Mouse (Mus musculus) cortical plate, adult 2 months (tissue): ENCODE measurements around the gene Nrip1.

Source experiments
- CTCF ChIP-seq: fragments of 200-500 bp; IDR thresholded peaks from 2 replicates; pipeline ENCODE4 v1.5.1; 2011; ENCODE audit warnings: mild to moderate bottlenecking, control low read depth, low read length; ENCODE audit not compliant: insufficient read depth; ENCODE audit errors: extremely low read depth
- POLR2A ChIP-seq: fragments of 200-500 bp; IDR thresholded peaks from 2 replicates; pipeline ENCODE4 v1.6.1; 2011; ENCODE audit warnings: mild to moderate bottlenecking, low read length, control low read depth; ENCODE audit not compliant: insufficient read depth; ENCODE audit errors: extremely low read depth

- TF ChIP-seq CTCF (no peak), POLR2A (no peak)
Measured at GRCm38 (mm10) chr16:76365237-76365636, 8.4 kb downstream of the Nrip1 start.
